Mouse (Mus musculus) lung, embryonic 16.5 days (tissue): ENCODE results near the gene Pld3. TPM values are rescaled to one million over a fixed set of nuclear protein-coding genes. Genes with fewer than 3 reads are reported as not detected.
A peak's percentile ranks its signal among the peaks of the same experiment; 100 is the strongest.

Experiments
- ATAC-seq: fragments of 200-750 bp; cut with Nextera tagmentation; 2 replicates; pipeline ENCODE4 v1.8.0; 2017; ENCODE audit warnings: low read depth, mild to moderate bottlenecking, moderate library complexity
- H3K27ac ChIP-seq: fragments of 300-500 bp; sonication (generic); 2 replicates; pipeline ENCODE4 v1.5.1; 2014; ENCODE audit warnings: mild to moderate bottlenecking, control low read depth, low read length
- H3K27me3 ChIP-seq: fragments of 300-500 bp; sonication (generic); 2 replicates; pipeline ENCODE4 v1.6.1; 2014; ENCODE audit warnings: low read depth, low read length, mixed read lengths; ENCODE audit not compliant: control insufficient read depth, insufficient read depth
- H3K36me3 ChIP-seq: fragments of 300-500 bp; sonication (generic); 2 replicates; pipeline ENCODE4 v1.6.1; 2014; ENCODE audit warnings: low read length; ENCODE audit not compliant: control insufficient read depth, insufficient read depth
- H3K4me1 ChIP-seq: fragments of 300-500 bp; sonication (generic); replicated peaks from 2 replicates; pipeline ENCODE4 v1.6.1; 2014; ENCODE audit warnings: low read length, mixed read lengths; ENCODE audit not compliant: control insufficient read depth, insufficient read depth
- H3K4me2 ChIP-seq: fragments of 300-500 bp; sonication (generic); 2 replicates; pipeline ENCODE4 v1.6.1; 2014; ENCODE audit warnings: low read depth, low read length, control low read depth
- H3K4me3 ChIP-seq: fragments of 300-500 bp; sonication (generic); 2 replicates; pipeline ENCODE4 v1.5.1; 2014; ENCODE audit warnings: mild to moderate bottlenecking, low read length, control low read depth
- H3K9ac ChIP-seq: fragments of 300-500 bp; sonication (generic); 2 replicates; pipeline ENCODE4 v1.6.1; 2014; ENCODE audit warnings: low read length, control low read depth
- H3K9me3 ChIP-seq: fragments of 300-500 bp; sonication (generic); 2 replicates; pipeline ENCODE4 v1.6.1; 2016; ENCODE audit warnings: low read length; ENCODE audit not compliant: control insufficient read depth
- whole genome bisulfite sequencing: fragments of 180-500 bp; shearing (Covaris S2); extraction: QIAGEN DNeasy Blood & Tissue Kit; methylation state at CpG from one replicate; pipeline ENCODE4 v1.1.7; 2014; 5-methylcytosine and 5-hydroxymethylcytosine counted together
- polyA plus RNA-seq: library from polyadenylated mRNA; unstranded; fragments of >200 nt; fragmentation: Nextera tagmentation; extraction: Ambion mirVana; gene quantifications from 2 replicates; pipeline ENCODE4 v1.2.1, GENCODE M21; 2015

Pld3 gene
- polyA plus RNA-seq, 1 experiment from 2014 or later = 85.6 TPM

DNA sequence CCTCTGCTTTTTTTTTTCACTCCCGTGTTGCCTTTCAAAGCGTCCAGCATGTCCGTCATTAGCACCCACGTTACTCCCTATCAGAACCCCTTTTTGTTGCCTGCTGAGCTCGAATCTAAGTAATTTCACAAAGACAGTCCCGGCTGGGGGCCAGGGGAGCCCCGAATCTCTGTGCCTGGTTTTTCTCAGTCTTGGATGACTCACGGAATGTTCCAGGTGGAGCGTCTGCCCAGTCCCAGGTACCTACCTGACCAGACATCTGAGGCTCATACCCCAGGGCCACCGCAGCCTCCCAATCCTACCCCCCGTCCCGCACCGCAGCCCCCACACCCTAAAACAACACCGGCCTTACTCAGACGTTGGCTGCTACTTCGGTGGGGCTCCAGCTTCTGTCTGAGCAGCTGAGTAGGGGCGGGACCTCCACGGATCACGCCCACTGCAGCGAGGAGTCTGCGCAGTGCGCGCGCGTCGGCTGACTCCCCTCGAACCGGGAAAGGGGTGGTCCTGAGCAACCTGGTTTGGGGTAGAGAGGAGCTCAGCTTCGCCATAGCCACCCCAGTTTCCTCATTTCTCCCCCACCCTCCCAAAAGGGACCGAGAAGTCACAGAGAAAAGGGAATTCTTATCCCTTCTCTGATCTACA lies 10.5 kb downstream of the Pld3 start:
- H3K4me2 ChIP-seq = peak overlapping the region; percentile 88
- no peaks in the 10 kb centered on the region for H3K27me3 ChIP-seq
- H3K27ac ChIP-seq = no peak overlapping the region
- H3K9ac ChIP-seq = peak overlapping the region; percentile 70
- H3K4me3 ChIP-seq = peak overlapping the region; percentile 57
- H3K9me3 ChIP-seq = no peaks in the 10 kb centered on the region
- H3K36me3 ChIP-seq = no peaks in the 10 kb centered on the region; the same call in 1 of the 2 replicates
- ATAC-seq = peak; percentile 95
- under 1% methylated on average over 30 of the region's 30 CpGs for WGBS
- peaks cover 2% of the 10 kb centered on the region; the same call in 1 of the 2 replicates for H3K4me1 ChIP-seq

DNA sequence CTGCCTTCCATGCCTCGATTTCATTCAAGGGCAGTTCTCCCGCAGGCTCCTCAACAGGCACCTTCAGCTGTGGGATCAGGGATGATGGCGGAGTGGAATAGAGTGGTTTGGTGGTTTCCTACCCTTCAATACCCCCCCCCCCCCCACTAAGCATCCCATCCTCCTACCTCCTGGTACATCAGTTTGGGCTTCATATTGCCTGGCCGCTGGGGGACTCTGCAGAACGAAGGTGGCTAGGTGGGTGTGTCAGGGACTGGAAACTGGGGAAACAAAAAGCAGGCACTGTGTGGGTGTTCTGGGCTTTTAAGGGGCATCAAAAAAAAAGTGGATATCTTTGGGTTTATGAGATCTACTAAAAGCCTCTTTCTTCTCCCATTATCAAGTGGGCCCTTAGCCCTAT lies 11.1 kb downstream of the Pld3 start:
- H3K36me3 ChIP-seq = no peaks in the 10 kb centered on the region; the same call in 1 of the 2 replicates
- H3K27me3 ChIP-seq = no peaks in the 10 kb centered on the region
- H3K4me1 ChIP-seq = peaks cover 2% of the 10 kb centered on the region; the same call in 1 of the 2 replicates
- 53% methylated on average over 5 of the region's 5 CpGs for WGBS
- no peak overlapping the region for H3K27ac ChIP-seq
- H3K9me3 ChIP-seq = no peaks in the 10 kb centered on the region
- peak overlapping the region; percentile 70 for H3K9ac ChIP-seq
- peak overlapping the region; percentile 88 for H3K4me2 ChIP-seq
- H3K4me3 ChIP-seq = peak overlapping the region; percentile 57
- no peak for ATAC-seq

DNA sequence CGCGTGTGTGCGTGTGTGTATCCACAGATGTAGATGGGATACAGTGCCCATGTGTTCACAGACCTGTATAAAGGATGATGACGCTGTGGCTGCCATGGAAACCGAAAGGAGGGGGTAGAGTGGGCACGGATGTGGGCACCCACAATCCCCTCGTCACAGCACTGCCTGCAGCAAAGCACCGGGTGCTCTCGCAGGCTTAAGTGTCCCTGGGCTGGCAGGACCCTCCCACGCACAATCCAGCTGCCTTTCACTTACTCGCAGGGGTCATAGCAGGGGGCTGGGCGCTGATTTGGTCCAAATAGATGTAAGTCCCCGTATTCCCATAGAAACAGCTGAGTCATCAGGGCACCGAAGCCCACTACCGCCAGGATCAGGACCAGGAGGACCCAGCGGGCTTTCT lies 11.6 kb downstream of the Pld3 start:
- H3K36me3 ChIP-seq = no peaks in the 10 kb centered on the region; the same call in 1 of the 2 replicates
- H3K4me3 ChIP-seq = no peak overlapping the region
- no peak overlapping the region for H3K4me2 ChIP-seq
- ATAC-seq = peak; percentile 24; the same call in 1 of the 2 replicates
- H3K27me3 ChIP-seq = no peaks in the 10 kb centered on the region
- H3K9me3 ChIP-seq = no peaks in the 10 kb centered on the region
- H3K9ac ChIP-seq = no peak overlapping the region
- no peak overlapping the region for H3K27ac ChIP-seq
- peaks cover 2% of the 10 kb centered on the region; the same call in 1 of the 2 replicates for H3K4me1 ChIP-seq
- WGBS = 70% methylated on average over 16 of the region's 16 CpGs

DNA sequence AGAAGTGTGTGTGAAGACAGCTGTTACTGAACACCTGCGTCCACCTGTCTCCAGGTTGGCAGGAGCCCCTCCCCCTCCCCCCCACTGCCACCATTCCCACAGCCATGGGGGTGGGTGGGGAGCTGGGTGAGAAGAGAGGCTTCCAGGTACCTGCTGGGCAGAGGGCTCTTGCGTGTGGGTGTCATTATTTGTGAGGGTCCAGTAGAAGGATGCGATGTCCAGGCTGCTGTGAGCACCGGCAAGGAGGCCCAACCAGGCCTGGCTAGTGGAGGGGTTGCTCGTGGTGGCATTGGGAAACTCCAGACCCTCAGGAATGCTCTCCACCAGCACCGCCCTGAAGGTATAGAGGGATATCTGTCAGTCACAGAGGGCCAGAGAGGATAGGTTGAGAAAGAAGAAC lies 12.1 kb downstream of the Pld3 start:
- WGBS = 79% methylated on average over 6 of the region's 6 CpGs
- no peak for ATAC-seq

DNA sequence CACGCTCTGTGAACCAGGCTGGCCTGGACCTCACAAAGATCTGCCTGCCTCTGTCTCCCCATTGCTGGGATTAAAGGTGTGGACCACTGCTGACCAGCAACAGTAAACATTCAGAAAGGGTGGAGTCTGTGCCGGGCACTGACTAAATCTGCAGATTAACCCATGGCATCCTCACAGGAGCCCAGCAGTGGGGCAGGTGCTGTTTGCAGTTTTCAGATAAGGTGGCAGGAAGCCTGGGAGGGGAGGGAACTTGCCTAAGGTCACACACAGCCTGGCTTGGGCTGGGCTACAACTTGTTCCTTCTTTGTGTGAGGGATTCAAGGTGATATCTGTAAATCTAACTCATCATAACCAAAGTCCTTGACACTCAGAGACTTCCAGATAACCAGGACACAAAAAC lies 12.5 kb downstream of the Pld3 start:
- 58% methylated on average over 2 of the region's 2 CpGs for WGBS
- H3K9ac ChIP-seq = no peak overlapping the region
- H3K27ac ChIP-seq = no peak overlapping the region
- no peak overlapping the region for H3K4me2 ChIP-seq
- H3K27me3 ChIP-seq = no peaks in the 10 kb centered on the region
- no peak for ATAC-seq
- peaks cover 4% of the 10 kb centered on the region for H3K36me3 ChIP-seq
- no peaks in the 10 kb centered on the region for H3K9me3 ChIP-seq
- H3K4me3 ChIP-seq = no peak overlapping the region
- peaks cover 2% of the 10 kb centered on the region; the same call in 1 of the 2 replicates for H3K4me1 ChIP-seq

More for the DNA sequence above, 12.1 kb downstream of the Pld3 start:
- Histone ChIP-seq H3K9me3 (no peaks in the 10 kb centered on the region), H3K4me1 (peaks cover 2% of the 10 kb centered on the region; the same call in 1 of the 2 replicates), H3K27me3 (no peaks in the 10 kb centered on the region), H3K4me2 (no peak overlapping the region), H3K4me3 (no peak overlapping the region), H3K36me3 (peaks cover 3% of the 10 kb centered on the region), H3K9ac (no peak overlapping the region), H3K27ac (no peak overlapping the region)

DNA sequence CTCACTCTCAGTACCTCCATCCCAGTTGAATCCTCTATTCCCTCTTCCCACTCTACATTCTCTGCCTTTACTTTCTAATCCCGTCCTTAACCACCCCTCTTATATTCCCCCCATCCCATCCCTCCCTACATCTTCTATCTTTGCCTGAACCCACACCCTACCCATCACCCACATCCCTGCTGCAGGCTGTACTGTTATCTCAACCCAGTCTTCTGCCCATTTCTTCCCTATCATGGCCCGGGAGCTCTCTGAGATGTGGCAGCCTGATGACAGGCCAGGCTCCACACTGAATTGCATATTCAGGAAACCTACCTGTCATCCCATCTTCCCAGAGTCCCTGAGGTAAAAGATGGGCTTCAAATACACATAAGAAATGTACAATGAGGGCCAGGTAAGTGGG lies 14.2 kb downstream of the Pld3 start:
- Histone ChIP-seq H3K4me1 (peaks cover 2% of the 10 kb centered on the region; the same call in 1 of the 2 replicates), H3K9ac (no peak overlapping the region), H3K27me3 (no peaks in the 10 kb centered on the region), H3K9me3 (no peaks in the 10 kb centered on the region), H3K4me3 (no peak overlapping the region), H3K4me2 (no peak overlapping the region), H3K27ac (no peak overlapping the region), H3K36me3 (peaks cover 4% of the 10 kb centered on the region)
- no peak for ATAC-seq
- WGBS = 83% methylated on average over 2 of the region's 2 CpGs

DNA sequence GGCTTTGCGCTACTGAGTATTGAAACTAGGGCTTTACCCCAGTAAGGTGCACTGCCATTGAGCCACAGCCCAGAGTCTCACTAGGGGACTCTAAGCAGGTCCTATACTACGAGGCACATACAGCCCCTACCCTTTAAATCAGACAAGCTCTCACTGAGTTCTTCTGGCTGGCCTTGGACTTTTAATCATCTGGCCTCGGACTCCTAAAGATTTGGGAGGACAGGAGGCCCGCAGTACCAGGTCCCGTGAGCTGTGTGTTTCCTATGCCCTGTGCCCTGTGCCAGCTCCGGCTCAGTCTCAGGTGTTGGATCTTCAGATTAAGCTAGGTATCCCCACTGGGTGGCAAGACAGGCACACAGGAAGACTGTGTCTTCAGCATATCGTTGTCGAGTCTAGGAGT lies 15.0 kb downstream of the Pld3 start:
- ATAC-seq = no peak
- peaks cover 9% of the 10 kb centered on the region for H3K36me3 ChIP-seq
- no peak overlapping the region for H3K4me3 ChIP-seq
- 86% methylated on average over 8 of the region's 8 CpGs for WGBS
- H3K4me2 ChIP-seq = no peak overlapping the region
- H3K9ac ChIP-seq = no peak overlapping the region
- H3K9me3 ChIP-seq = no peaks in the 10 kb centered on the region
- H3K27ac ChIP-seq = no peak overlapping the region
- no peaks in the 10 kb centered on the region for H3K27me3 ChIP-seq
- no peaks in the 10 kb centered on the region; the same call in 1 of the 2 replicates for H3K4me1 ChIP-seq

DNA sequence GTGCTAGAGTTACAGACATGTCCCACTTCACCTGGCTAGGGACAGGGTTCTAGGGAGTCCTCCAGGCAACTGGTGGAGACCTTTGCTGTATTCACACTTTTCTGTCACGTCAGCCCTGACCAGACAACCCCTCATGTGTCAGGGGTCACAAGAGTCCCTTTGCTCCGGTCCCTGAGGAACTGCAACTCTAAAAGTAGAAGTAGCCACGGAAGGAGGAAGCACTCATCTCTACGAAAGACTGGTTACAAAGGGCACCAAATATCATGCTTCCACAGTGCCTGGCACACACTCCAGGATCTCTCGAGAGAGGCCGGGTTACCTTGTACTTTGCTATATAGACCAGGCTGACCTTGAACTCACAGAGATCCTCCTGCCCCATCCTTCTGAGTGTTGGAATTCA lies 16.4 kb downstream of the Pld3 start:
- no peak for ATAC-seq
- Histone ChIP-seq H3K4me3 (no peak overlapping the region), H3K27me3 (no peaks in the 10 kb centered on the region), H3K9me3 (no peaks in the 10 kb centered on the region), H3K4me2 (no peak overlapping the region), H3K9ac (no peak overlapping the region), H3K27ac (no peak overlapping the region), H3K4me1 (no peaks in the 10 kb centered on the region), H3K36me3 (peaks cover 14% of the 10 kb centered on the region)
- 88% methylated on average over 6 of the region's 6 CpGs for WGBS

DNA sequence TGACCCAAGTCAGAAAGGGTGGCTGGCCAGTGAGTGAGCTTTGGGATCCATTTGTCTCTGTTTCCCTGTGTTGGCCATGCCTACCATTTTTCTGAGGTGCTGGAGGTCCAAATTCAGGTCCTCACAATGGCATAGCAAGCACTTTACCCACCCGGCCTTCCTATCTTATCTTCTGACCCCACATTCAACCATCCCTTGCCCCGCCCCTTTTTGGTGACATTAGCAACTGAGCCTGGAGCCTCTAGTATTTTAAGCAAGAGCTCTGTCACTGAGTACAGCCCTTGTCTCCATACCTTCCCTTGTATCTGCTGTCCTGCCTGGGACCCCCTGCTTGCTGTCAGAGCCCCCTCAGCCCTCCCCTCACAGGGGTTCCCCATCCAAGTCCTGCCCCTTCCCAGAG lies 17.6 kb downstream of the Pld3 start:
- Histone ChIP-seq H3K27ac (no peak overlapping the region), H3K4me3 (no peak overlapping the region), H3K9me3 (no peaks in the 10 kb centered on the region), H3K4me2 (no peak overlapping the region), H3K36me3 (peaks cover 14% of the 10 kb centered on the region), H3K4me1 (no peaks in the 10 kb centered on the region), H3K27me3 (no peaks in the 10 kb centered on the region), H3K9ac (no peak overlapping the region)
- no peak for ATAC-seq
- WGBS = 54% methylated on average over 2 of the region's 2 CpGs
